9 mouse cellular contexts compared by ENCODE assay signal in the genomic region with DNA sequence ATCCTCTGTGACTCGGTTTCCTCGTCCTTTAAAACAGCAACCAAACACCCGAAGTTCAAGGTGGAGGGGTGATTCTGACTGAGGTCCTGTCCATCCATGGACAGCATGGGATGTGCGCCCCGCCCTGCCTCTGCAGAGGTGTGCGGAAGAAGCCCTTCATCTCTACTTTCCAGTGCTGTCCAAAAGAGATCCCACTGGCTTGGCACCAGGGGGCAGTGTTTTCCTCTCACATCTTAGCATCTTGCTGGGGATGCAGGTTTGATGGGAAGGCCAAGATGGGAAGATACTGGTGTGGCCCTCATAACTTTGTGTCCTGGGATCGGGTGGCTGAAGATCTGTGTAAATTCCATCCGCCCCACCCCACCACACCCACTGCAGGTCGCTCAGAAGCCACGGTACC. TPM values are rescaled to one million over a fixed set of nuclear protein-coding genes. Genes with fewer than 3 reads are reported as not detected.
A peak's percentile ranks its signal among the peaks of the same experiment; 100 is the strongest.
DNase-seq lines count a peak whose midpoint lies in the region; ATAC-seq and TF ChIP-seq lines count a peak whose summit lies in the region.
"Had no signal": no experiment of that assay in that cellular context is flagged by ENCODE, and none has a peak within 500 bp of the region (broad histone marks: within the 10 kb centered on the region; RNA-seq: fewer than 3 reads in every experiment).

No protein-coding gene starts in this region.

- 56% methylated on average over 10 of the region's 10 CpGs for WGBS in embryonic facial prominence, embryonic 10.5 days

- no peaks in the 10 kb centered on the region for H3K27me3 ChIP-seq in ES-Bruce4 (ENCODE audit: control insufficient read depth, insufficient read depth, low read length, poor library complexity, severe bottlenecking)
- peaks cover 27% of the 10 kb centered on the region for H3K27me3 ChIP-seq in embryonic facial prominence, embryonic 10.5 days (replicated peaks; ENCODE audit: low read depth, poor library complexity, severe bottlenecking)

- 0 out of 2 replicates have a peak, but pooled peaks have one; percentile 38 for TF ChIP-seq EP300 in ES-Bruce4 (IDR thresholded peaks at IDR 0.05; ENCODE audit: insufficient read depth, low read depth, low read length)

- H3K4me1 ChIP-seq in ES-Bruce4 (ENCODE audit: control insufficient read depth, insufficient read depth, low read length) = no peaks in the 10 kb centered on the region
- peaks cover 29% of the 10 kb centered on the region for H3K4me1 ChIP-seq in embryonic facial prominence, embryonic 10.5 days

- peak; percentile 39; the same call in 1 of the 2 replicates for ATAC-seq in megakaryocyte-erythroid progenitor cell, adult 5-6 weeks (replicated peaks; ENCODE audit: low FRiP score, low TSS enrichment, poor library complexity, severe bottlenecking)

- no peak overlapping the region for H3K27ac ChIP-seq in ES-Bruce4 (ENCODE audit: insufficient read depth, low read length)
- H3K27ac ChIP-seq in embryonic facial prominence, embryonic 10.5 days (replicated peaks) = no peak overlapping the region
- H3K27ac ChIP-seq: macrophage had no signal

- H3K9me3 ChIP-seq in ES-Bruce4 (replicated peaks; ENCODE audit: control insufficient read depth, insufficient read depth, low read length, poor library complexity, severe bottlenecking) = no peaks in the 10 kb centered on the region
- no peaks in the 10 kb centered on the region for H3K9me3 ChIP-seq in embryonic facial prominence, embryonic 10.5 days

- no peak overlapping the region for H3K9ac ChIP-seq in ES-Bruce4 (ENCODE audit: low read depth, poor library complexity, severe bottlenecking)

- no peaks in the 10 kb centered on the region for H3K36me3 ChIP-seq in ES-Bruce4 (ENCODE audit: control insufficient read depth, insufficient read depth, low read length, poor library complexity, severe bottlenecking)
- no peaks in the 10 kb centered on the region for H3K36me3 ChIP-seq in embryonic facial prominence, embryonic 10.5 days (replicated peaks)

- TF ChIP-seq CTCF in ES-Bruce4 (IDR thresholded peaks at IDR 0.05; ENCODE audit: low read depth, low read length) = peak; percentile 82

- TF ChIP-seq POLR2A in ES-Bruce4 (IDR thresholded peaks at IDR 0.05; ENCODE audit: insufficient read depth, low read length) = no peak

- peak; percentile 52 for DNase-seq in kidney, adult 9 months
- DNase-seq in kidney, adult 11 months = no peak
- DNase-seq in A20 (ENCODE audit: low read depth, low spot score) = peak; percentile 30
- peak; percentile 58 for DNase-seq in embryonic facial prominence, embryonic 10.5 days (ENCODE audit: low spot score)
- DNase-seq in spleen, postnatal 36 days (ENCODE audit: low spot score in 2 of 2) = no peak

- H3K4me3 ChIP-seq in ES-Bruce4 (ENCODE audit: low read depth, low read length) = no peak overlapping the region
- H3K4me3 ChIP-seq in embryonic facial prominence, embryonic 10.5 days = no peak overlapping the region
- H3K4me3 ChIP-seq: erythroblast, embryonic 14.5 days had no signal

RNA-seq across cellular contexts. Expression of a gene that starts 10.8 kb away (rescaled TPM):
- polyA plus RNA-seq in ES-Bruce4 (2011; ENCODE audit: insufficient read depth, insufficient read length, low read depth, missing spikeins) = 21.4 and 23.8 TPM in 2 replicates
- polyA plus RNA-seq in embryonic facial prominence, embryonic 10.5 days (2016; fragmentation: Nextera tagmentation; extraction: Ambion mirVana) = 1.3 and 2.3 TPM in 2 replicates
- not detected in 2 replicates for total RNA-seq in megakaryocyte-erythroid progenitor cell, adult 5-6 weeks (2014; fragmentation: Nextera tagmentation)
- not detected in 2 replicates for total RNA-seq in megakaryocyte-erythroid progenitor cell, adult 5-6 weeks (2017)
- polyA plus RNA-seq: erythroblast, embryonic 14.5 days had no signal

RNA-seq across cellular contexts. Expression of a gene that starts 11.6 kb away (rescaled TPM):
- 0.20 and 0.31 TPM in 2 replicates for polyA plus RNA-seq in ES-Bruce4 (2011; ENCODE audit: insufficient read depth, insufficient read length, low read depth, missing spikeins)
- 0.04 and 0.10 TPM in 2 replicates for polyA plus RNA-seq in embryonic facial prominence, embryonic 10.5 days (2016; fragmentation: Nextera tagmentation; extraction: Ambion mirVana)
- total RNA-seq in megakaryocyte-erythroid progenitor cell, adult 5-6 weeks (2014; fragmentation: Nextera tagmentation) = not detected in 2 replicates
- not detected in 2 replicates for total RNA-seq in megakaryocyte-erythroid progenitor cell, adult 5-6 weeks (2017)
- polyA plus RNA-seq: erythroblast, embryonic 14.5 days; macrophage had no signal

RNA-seq across cellular contexts. Expression of a gene that starts 18.1 kb away (rescaled TPM):
- 123 and 125 TPM in 2 replicates for polyA plus RNA-seq in ES-Bruce4 (2011; ENCODE audit: insufficient read depth, insufficient read length, low read depth, missing spikeins)
- polyA plus RNA-seq in embryonic facial prominence, embryonic 10.5 days (2016; fragmentation: Nextera tagmentation; extraction: Ambion mirVana) = 120 and 121 TPM in 2 replicates
- total RNA-seq in megakaryocyte-erythroid progenitor cell, adult 5-6 weeks (2014; fragmentation: Nextera tagmentation) = 1.1 TPM in 1 of 2 replicates, not detected in the other
- total RNA-seq in megakaryocyte-erythroid progenitor cell, adult 5-6 weeks (2017) = not detected in 2 replicates

RNA-seq across cellular contexts. Expression of a gene that starts 48.3 kb away (rescaled TPM):
- polyA plus RNA-seq in ES-Bruce4 (2011; ENCODE audit: insufficient read depth, insufficient read length, low read depth, missing spikeins) = 79.9 and 90.4 TPM in 2 replicates
- 38.0 and 46.4 TPM in 2 replicates for polyA plus RNA-seq in embryonic facial prominence, embryonic 10.5 days (2016; fragmentation: Nextera tagmentation; extraction: Ambion mirVana)
- 11.0 and 17.3 TPM in 2 replicates for total RNA-seq in megakaryocyte-erythroid progenitor cell, adult 5-6 weeks (2014; fragmentation: Nextera tagmentation)
- total RNA-seq in megakaryocyte-erythroid progenitor cell, adult 5-6 weeks (2017) = 1.9 and 3.1 TPM in 2 replicates

Comparison
In these comparisons a context has a peak if more than half of its experiments do, and no peak if none do; other contexts are left out.
1. DNase-seq: peak in kidney, adult 9 months (single experiment), A20 (single experiment) and embryonic facial prominence, embryonic 10.5 days (single experiment); none in kidney, adult 11 months (single experiment) and spleen, postnatal 36 days (0 of 2).